Mouse (Mus musculus): ENCODE measurements around the gene Wfdc1. TPM values are rescaled to one million over a fixed set of nuclear protein-coding genes. Genes with fewer than 3 reads are reported as not detected.

The Wfdc1 gene
- total RNA-seq (2023; ENCODE audit: inconsistent age), result not detected in 4 replicates

DNA sequence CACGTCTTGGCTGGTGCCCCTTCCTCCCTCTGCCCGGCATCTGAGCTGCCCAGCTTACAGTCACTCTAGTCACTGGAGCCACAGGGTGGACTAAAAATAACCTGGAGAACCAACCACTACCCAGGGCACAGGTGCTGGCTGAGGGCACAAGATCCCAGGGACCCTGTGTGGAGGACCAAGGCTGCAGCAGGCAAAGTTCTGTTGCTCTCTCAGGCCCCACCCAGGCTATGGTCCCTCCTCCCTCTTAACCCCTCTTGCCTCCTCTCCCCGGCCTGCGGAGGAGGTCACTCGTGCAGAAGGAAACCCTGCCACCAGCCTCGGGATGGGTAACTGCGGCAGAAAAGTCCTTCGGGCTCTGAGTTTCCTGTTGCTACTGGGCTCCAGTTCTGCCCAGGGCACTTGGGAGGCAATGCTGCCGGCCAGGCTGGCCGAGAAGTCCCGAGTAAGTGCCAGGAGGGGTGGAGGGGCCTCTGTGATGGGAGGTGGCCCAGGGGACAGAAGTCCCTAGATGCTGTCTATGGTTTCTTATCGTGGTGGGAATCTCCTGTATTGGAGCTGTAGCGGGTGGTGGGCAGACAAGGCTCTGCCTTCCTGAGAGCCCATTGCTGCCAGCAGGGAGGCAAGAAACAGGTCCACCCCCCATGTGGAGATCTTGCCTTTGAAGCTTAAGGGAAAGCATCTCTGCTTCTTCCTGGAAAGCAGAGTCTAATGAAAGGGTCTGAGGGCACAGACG, at the start of gene Wfdc1:
Gene Wfdc1, plus strand, starts transcription at position 147 of the 733 bp plus-strand sequence.

DNA sequence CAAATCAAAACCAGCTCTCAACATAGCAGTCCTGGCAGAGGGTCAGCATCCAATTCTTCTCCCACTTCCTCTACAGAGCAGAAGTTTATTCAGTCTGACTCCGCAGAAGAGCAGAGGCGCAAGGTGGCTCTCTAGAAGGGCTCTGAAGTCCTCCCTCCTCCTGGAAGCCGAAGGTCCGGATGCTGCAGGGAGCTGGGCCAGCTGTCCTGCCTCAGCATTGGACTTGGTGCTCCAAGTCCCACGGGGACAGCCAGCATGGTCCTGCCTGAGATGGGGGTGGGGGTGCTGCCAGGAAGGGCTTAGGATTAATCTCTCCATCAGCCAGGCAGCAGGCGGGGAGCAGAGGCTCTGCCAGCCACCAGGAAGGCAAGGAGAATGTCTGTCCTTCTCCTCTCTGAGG, 30.8 kb upstream of the Wfdc1 start, which contains the start of gene Kcng4:
Gene Kcng4, minus strand, starts transcription at position 303 of the 400 bp plus-strand sequence.

DNA sequence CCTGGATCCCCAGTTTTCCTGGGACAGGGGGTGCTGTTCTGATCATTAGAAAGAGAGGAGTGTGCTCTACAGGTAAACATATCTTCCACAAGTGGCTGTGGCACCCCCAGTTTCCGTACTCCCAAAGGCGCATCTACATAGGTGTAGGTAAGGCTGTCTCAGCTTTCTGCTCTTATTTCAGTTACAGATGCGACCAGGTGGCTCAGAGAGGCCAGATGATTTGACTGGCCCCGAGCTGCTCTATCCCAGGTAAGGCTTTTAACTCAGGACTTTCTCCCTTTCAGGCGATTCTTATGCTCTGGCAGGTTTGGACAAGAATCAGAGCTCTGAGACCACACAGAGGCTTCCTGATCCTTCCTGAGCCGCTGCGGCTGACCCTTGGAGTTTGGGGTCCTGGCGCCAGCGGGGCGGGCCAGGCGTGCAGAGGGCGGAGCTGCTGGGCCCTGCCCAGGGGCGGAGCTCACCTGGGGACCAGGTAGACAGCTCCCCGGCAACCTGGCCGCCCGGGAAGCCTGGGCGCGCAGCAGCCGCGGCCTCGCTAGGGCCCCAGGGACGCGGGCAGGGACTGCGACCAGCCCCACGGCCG, 33.5 kb downstream of the Wfdc1 start, which contains the start of gene Atp2c2:
Gene Atp2c2, plus strand, starts transcription at position 461 of the 586 bp plus-strand sequence.

Other genes starting within 250 kb of the Wfdc1 start
- gene Osgin1, start 232.2 kb upstream of the Wfdc1 start, total RNA-seq (2023; ENCODE audit: inconsistent age), result 5.4 to 10.0 TPM (median 6.8 TPM) in 4 replicates
- 0.26 TPM in 1 of 4 replicates, not detected in the others for gene Necab2, start 219.6 kb upstream of the Wfdc1 start, total RNA-seq (2023; ENCODE audit: inconsistent age)
- 0.42 to 1.5 TPM (median 0.86 TPM) in 4 replicates for gene Slc38a8, start 164.7 kb upstream of the Wfdc1 start, total RNA-seq (2023; ENCODE audit: inconsistent age)
- 111 to 116 TPM (median 115 TPM) in 4 replicates for gene Mbtps1, start 107.6 kb upstream of the Wfdc1 start, total RNA-seq (2023; ENCODE audit: inconsistent age)
- gene Hsdl1, start 91.2 kb upstream of the Wfdc1 start, total RNA-seq (2023; ENCODE audit: inconsistent age), result 38.3 to 50.0 TPM (median 44.7 TPM) in 4 replicates
- gene Dnaaf1, start 91.1 kb upstream of the Wfdc1 start, total RNA-seq (2023; ENCODE audit: inconsistent age), result not detected in 4 replicates
- 19.2 to 21.4 TPM (median 20.7 TPM) in 4 replicates for gene Taf1c, start 61.1 kb upstream of the Wfdc1 start, total RNA-seq (2023; ENCODE audit: inconsistent age)
- not detected in 4 replicates for gene Adad2, start 53.6 kb upstream of the Wfdc1 start, total RNA-seq (2023; ENCODE audit: inconsistent age)
- not detected in 4 replicates for gene Kcng4, start 30.7 kb upstream of the Wfdc1 start, total RNA-seq (2023; ENCODE audit: inconsistent age)
- gene Atp2c2, start 33.6 kb downstream of the Wfdc1 start, total RNA-seq (2023; ENCODE audit: inconsistent age), result not detected in 4 replicates
- gene Tldc1, start 112.1 kb downstream of the Wfdc1 start, total RNA-seq (2023; ENCODE audit: inconsistent age), result 4.3 to 5.9 TPM (median 5.5 TPM) in 4 replicates
- 395 to 421 TPM (median 401 TPM) in 4 replicates for gene Cotl1, start 174.2 kb downstream of the Wfdc1 start, total RNA-seq (2023; ENCODE audit: inconsistent age)
- gene Klhl36, start 195.9 kb downstream of the Wfdc1 start, total RNA-seq (2023; ENCODE audit: inconsistent age), result 11.0 to 13.1 TPM (median 12.7 TPM) in 4 replicates
- 83.7 to 118 TPM (median 97.4 TPM) in 4 replicates for gene Usp10, start 244.0 kb downstream of the Wfdc1 start, total RNA-seq (2023; ENCODE audit: inconsistent age)
- 3.3 to 8.3 TPM (median 6.7 TPM) in 4 replicates for gene Gm20388, start 244.5 kb downstream of the Wfdc1 start, total RNA-seq (2023; ENCODE audit: inconsistent age)

Measured in B cell, adult (primary cell).